Mouse (Mus musculus): ENCODE data around the gene Acat1. TPM values are rescaled to one million over a fixed set of nuclear protein-coding genes. Genes with fewer than 3 reads are reported as not detected.

The Acat1 gene
- polyA plus RNA-seq, 1 experiment, result 20.7 TPM

- H3K9me3 ChIP-seq (replicated peaks; ENCODE audit: control insufficient read depth, insufficient read depth, low read length, poor library complexity, severe bottlenecking), result no peaks in the 10 kb centered on the region
- H3K36me3 ChIP-seq (ENCODE audit: control insufficient read depth, insufficient read depth, low read length, poor library complexity, severe bottlenecking), result peaks cover 60% of the 10 kb centered on the region
- peak overlapping the region; percentile 89; the same call in 1 of the 2 replicates for H3K27ac ChIP-seq (ENCODE audit: insufficient read depth, low read length)
- no peak overlapping the region for H3K9ac ChIP-seq (ENCODE audit: low read depth, poor library complexity, severe bottlenecking)
- H3K4me3 ChIP-seq (ENCODE audit: low read depth, low read length), result no peak overlapping the region
- no peaks in the 10 kb centered on the region for H3K27me3 ChIP-seq (ENCODE audit: control insufficient read depth, insufficient read depth, low read length, poor library complexity, severe bottlenecking)
- TF ChIP-seq CTCF (IDR thresholded peaks at IDR 0.05; ENCODE audit: low read depth, low read length) (peak; percentile 42), POLR2A (IDR thresholded peaks at IDR 0.05; ENCODE audit: insufficient read depth, low read length) (no peak), EP300 (IDR thresholded peaks at IDR 0.05; ENCODE audit: insufficient read depth, low read depth, low read length) (no peak)
- H3K4me1 ChIP-seq (ENCODE audit: control insufficient read depth, insufficient read depth, low read length), result no peaks in the 10 kb centered on the region
Observed at GRCm38 (mm10) chr9:53570662-53571061, 39.5 kb downstream of the Acat1 start.

GRCm38 (mm10) chr9:53537336-53537965, 72.7 kb downstream of the Acat1 start:
- Histone ChIP-seq H3K36me3 (ENCODE audit: control insufficient read depth, insufficient read depth, low read length, poor library complexity, severe bottlenecking) (peaks cover 3% of the 10 kb centered on the region; the same call in 1 of the 2 replicates), H3K27ac (ENCODE audit: insufficient read depth, low read length) (peak overlapping the region; percentile 39; the same call in 1 of the 2 replicates), H3K4me1 (ENCODE audit: control insufficient read depth, insufficient read depth, low read length) (no peaks in the 10 kb centered on the region), H3K4me3 (ENCODE audit: low read depth, low read length) (peak overlapping the region; percentile 89), H3K9ac (ENCODE audit: low read depth, poor library complexity, severe bottlenecking) (peak overlapping the region; percentile 79), H3K27me3 (ENCODE audit: control insufficient read depth, insufficient read depth, low read length, poor library complexity, severe bottlenecking) (no peaks in the 10 kb centered on the region), H3K9me3 (replicated peaks; ENCODE audit: control insufficient read depth, insufficient read depth, low read length, poor library complexity, severe bottlenecking) (no peaks in the 10 kb centered on the region)
- no peak for TF ChIP-seq CTCF (IDR thresholded peaks at IDR 0.05; ENCODE audit: low read depth, low read length)
- no peak for TF ChIP-seq POLR2A (IDR thresholded peaks at IDR 0.05; ENCODE audit: insufficient read depth, low read length)
- no peak for TF ChIP-seq EP300 (IDR thresholded peaks at IDR 0.05; ENCODE audit: insufficient read depth, low read depth, low read length)

- peak within 1 kb of the TSS; percentile 95 for H3K4me3 ChIP-seq (ENCODE audit: low read depth, low read length)
- H3K9me3 ChIP-seq (replicated peaks; ENCODE audit: control insufficient read depth, insufficient read depth, low read length, poor library complexity, severe bottlenecking), result no peaks in the 10 kb centered on the region
- H3K36me3 ChIP-seq (ENCODE audit: control insufficient read depth, insufficient read depth, low read length, poor library complexity, severe bottlenecking), result peaks cover 3% of the 10 kb centered on the region; the same call in 1 of the 2 replicates
- TF ChIP-seq CTCF (IDR thresholded peaks at IDR 0.05; ENCODE audit: low read depth, low read length) (no peak), EP300 (IDR thresholded peaks at IDR 0.05; ENCODE audit: insufficient read depth, low read depth, low read length) (0 out of 2 replicates have a peak, but pooled peaks have one; percentile 37), POLR2A (IDR thresholded peaks at IDR 0.05; ENCODE audit: insufficient read depth, low read length) (peak; percentile 76)
- H3K27me3 ChIP-seq (ENCODE audit: control insufficient read depth, insufficient read depth, low read length, poor library complexity, severe bottlenecking), result no peaks in the 10 kb centered on the region
- H3K27ac ChIP-seq (ENCODE audit: insufficient read depth, low read length), result peak within 1 kb of the TSS; percentile 54
- H3K4me1 ChIP-seq (ENCODE audit: control insufficient read depth, insufficient read depth, low read length), result no peaks in the 10 kb centered on the region
- H3K9ac ChIP-seq (ENCODE audit: low read depth, poor library complexity, severe bottlenecking), result peak within 1 kb of the TSS; percentile 79
Observed at GRCm38 (mm10) chr9:53536558-53537320, 73.4 kb downstream of the Acat1 start, which contains the start of the genes Atm and Npat. Gene Atm (minus strand): TSS chr9:53536740. Gene Npat (plus strand): TSS chr9:53537047.

GRCm38 (mm10) chr9:53535416-53536320, 74.5 kb downstream of the Acat1 start:
- Histone ChIP-seq H3K27me3 (ENCODE audit: control insufficient read depth, insufficient read depth, low read length, poor library complexity, severe bottlenecking) (no peaks in the 10 kb centered on the region), H3K27ac (ENCODE audit: insufficient read depth, low read length) (no peak overlapping the region), H3K9me3 (replicated peaks; ENCODE audit: control insufficient read depth, insufficient read depth, low read length, poor library complexity, severe bottlenecking) (no peaks in the 10 kb centered on the region), H3K4me3 (ENCODE audit: low read depth, low read length) (peak overlapping the region; percentile 95), H3K9ac (ENCODE audit: low read depth, poor library complexity, severe bottlenecking) (peak overlapping the region; percentile 66), H3K4me1 (ENCODE audit: control insufficient read depth, insufficient read depth, low read length) (no peaks in the 10 kb centered on the region), H3K36me3 (ENCODE audit: control insufficient read depth, insufficient read depth, low read length, poor library complexity, severe bottlenecking) (peaks cover 8% of the 10 kb centered on the region)
- TF ChIP-seq CTCF (IDR thresholded peaks at IDR 0.05; ENCODE audit: low read depth, low read length) (no peak), EP300 (IDR thresholded peaks at IDR 0.05; ENCODE audit: insufficient read depth, low read depth, low read length) (no peak), POLR2A (IDR thresholded peaks at IDR 0.05; ENCODE audit: insufficient read depth, low read length) (no peak)

Other genes with a start within 250 kb of the Acat1 start
- 16.9 and 18.4 TPM in 2 replicates for gene Kdelc2, start 226.4 kb downstream of the Acat1 start, polyA plus RNA-seq (2011; ENCODE audit: insufficient read depth, insufficient read length, low read depth, missing spikeins)
- gene 4930550C14Rik, start 208.1 kb downstream of the Acat1 start, polyA plus RNA-seq (2011; ENCODE audit: insufficient read depth, insufficient read length, low read depth, missing spikeins), result 3.5 and 5.1 TPM in 2 replicates
- 43.5 and 43.9 TPM in 2 replicates for gene Atm, start 73.6 kb downstream of the Acat1 start, polyA plus RNA-seq (2011; ENCODE audit: insufficient read depth, insufficient read length, low read depth, missing spikeins)
- 41.5 and 44.5 TPM in 2 replicates for gene Npat, start 73.3 kb downstream of the Acat1 start, polyA plus RNA-seq (2011; ENCODE audit: insufficient read depth, insufficient read length, low read depth, missing spikeins)
- 69.9 and 76.9 TPM in 2 replicates for gene Cul5, start 59.6 kb upstream of the Acat1 start, polyA plus RNA-seq (2011; ENCODE audit: insufficient read depth, insufficient read length, low read depth, missing spikeins)
- gene Rab39, start 95.8 kb upstream of the Acat1 start, polyA plus RNA-seq (2011; ENCODE audit: insufficient read depth, insufficient read length, low read depth, missing spikeins), result 1.3 and 1.6 TPM in 2 replicates
- 52.8 and 53.7 TPM in 2 replicates for gene Slc35f2, start 161.2 kb upstream of the Acat1 start, polyA plus RNA-seq (2011; ENCODE audit: insufficient read depth, insufficient read length, low read depth, missing spikeins)
- not detected in 2 replicates for gene Sln, start 239.8 kb upstream of the Acat1 start, polyA plus RNA-seq (2011; ENCODE audit: insufficient read depth, insufficient read length, low read depth, missing spikeins)